Mouse (Mus musculus): ENCODE data around the gene Slc25a42. TPM values are rescaled to one million over a fixed set of nuclear protein-coding genes. Genes with fewer than 3 reads are reported as not detected.

Slc25a42 gene
- total RNA-seq, 4 experiments from 2014 or later: 43.7 to 67.9 (median 57.0) TPM

Other genes starting within 250 kb of the Slc25a42 start
- gene Gatad2a, start 215.9 kb downstream of the Slc25a42 start, total RNA-seq (2022): 10 to 100 TPM; 28.0 to 31.2 (median 30.0) TPM
- 10 to 100 TPM; 29.6 to 34.3 (median 31.3) TPM for gene Mau2, start 169.6 kb downstream of the Slc25a42 start, total RNA-seq (2022)
- 10 to 100 TPM; 17.0 to 21.6 (median 19.1) TPM for gene Sugp1, start 169.5 kb downstream of the Slc25a42 start, total RNA-seq (2022)
- gene Tm6sf2, start 139.4 kb downstream of the Slc25a42 start, total RNA-seq (2022): under 1 TPM; 0.44 to 0.90 (median 0.72) TPM
- under 1 TPM in 1 of 4 experiments, not detected in 3; 0.06 TPM for gene Hapln4, start 128.8 kb downstream of the Slc25a42 start, total RNA-seq (2022)
- under 1 TPM in 1 of 4 experiments, not detected in 3; 0.13 TPM for gene Ncan, start 91.4 kb downstream of the Slc25a42 start, total RNA-seq (2022)
- 1 to 10 TPM; 7.5 to 8.9 (median 8.4) TPM for gene Nr2c2ap, start 81.0 kb downstream of the Slc25a42 start, total RNA-seq (2022)
- 10 to 100 TPM; 16.7 to 22.7 (median 18.8) TPM for gene Rfxank, start 73.2 kb downstream of the Slc25a42 start, total RNA-seq (2022)
- gene Borcs8, start 72.8 kb downstream of the Slc25a42 start, total RNA-seq (2022): 10 to 100 TPM; 17.9 to 23.3 (median 23.2) TPM
- gene Mef2b, start 72.6 kb downstream of the Slc25a42 start, total RNA-seq (2022): under 1 TPM in 3 of 4 experiments, not detected in 1; 0.25 to 0.78 (median 0.29) TPM
- gene Tmem161a, start 39.9 kb downstream of the Slc25a42 start, total RNA-seq (2022): 100 to 1,000 TPM in 3 of 4 experiments, 10 to 100 TPM in 1; 93.6 to 114 (median 106) TPM
- gene Sugp2, start 21.9 kb upstream of the Slc25a42 start, total RNA-seq (2022): 10 to 100 TPM; 39.4 to 47.4 (median 41.7) TPM
- gene Armc6, start 22.2 kb upstream of the Slc25a42 start, total RNA-seq (2022): 1 to 10 TPM; 6.8 to 9.0 (median 7.4) TPM
- gene Homer3, start 70.5 kb upstream of the Slc25a42 start, total RNA-seq (2022): 1 to 10 TPM; 7.8 to 9.1 (median 8.0) TPM
- 10 to 100 TPM; 26.0 to 34.5 (median 31.9) TPM for gene Ddx49, start 90.2 kb upstream of the Slc25a42 start, total RNA-seq (2022)
- gene Cope, start 90.2 kb upstream of the Slc25a42 start, total RNA-seq (2022): 100 to 1,000 TPM; 148 to 165 (median 161) TPM
- gene Cers1, start 103.5 kb upstream of the Slc25a42 start, total RNA-seq (2022): under 1 TPM; 0.14 to 0.53 (median 0.38) TPM
- under 1 TPM in 3 of 4 experiments, not detected in 1; 0.23 to 0.85 (median 0.41) TPM for gene Gdf1, start 117.5 kb upstream of the Slc25a42 start, total RNA-seq (2022)
- gene Upf1, start 141.0 kb upstream of the Slc25a42 start, total RNA-seq (2022): 10 to 100 TPM; 46.7 to 48.8 (median 47.5) TPM
- gene Comp, start 161.3 kb upstream of the Slc25a42 start, total RNA-seq (2022): 1 to 10 TPM; 4.7 to 7.7 (median 6.2) TPM
- 1 to 10 TPM; 7.5 to 9.8 (median 7.6) TPM for gene Crtc1, start 227.3 kb upstream of the Slc25a42 start, total RNA-seq (2022)